Mouse (Mus musculus) erythroblast, embryonic 14.5 days (primary cell): ENCODE results near the gene Tbx10. TPM values are rescaled to one million over a fixed set of nuclear protein-coding genes. Genes with fewer than 3 reads are reported as not detected.
"Not testable (repeated sequence)": the region's sequence is repeated elsewhere in the genome, so short reads cannot be mapped to it uniquely, and the experiment has no call there.

Experiments used
- H3K27me3 ChIP-seq: 2 replicates; pipeline ENCODE4 v1.6.1; 2012; ENCODE audit warnings: inconsistent platforms; ENCODE audit not compliant: control insufficient read depth
- H3K36me3 ChIP-seq: 2 replicates; pipeline ENCODE4 v1.6.1; 2012; ENCODE audit warnings: mild to moderate bottlenecking, inconsistent platforms; ENCODE audit not compliant: control insufficient read depth
- H3K4me1 ChIP-seq: 2 replicates; pipeline ENCODE4 v1.6.1; 2012; ENCODE audit warnings: inconsistent platforms; ENCODE audit not compliant: control insufficient read depth
- H3K4me3 ChIP-seq: replicated peaks from 2 replicates; pipeline ENCODE3; 2012; ENCODE audit warnings: moderate library complexity, mild to moderate bottlenecking, inconsistent platforms
- H3K9me3 ChIP-seq: 2 replicates; pipeline ENCODE4 v1.6.1; 2012; ENCODE audit warnings: low read length, inconsistent platforms, mixed read lengths; ENCODE audit not compliant: control insufficient read depth
- GATA1 ChIP-seq: IDR thresholded peaks from 2 replicates; pipeline ENCODE4 v1.6.1; 2012; ENCODE audit warnings: low read length, inconsistent platforms, mixed read lengths
- TAL1 ChIP-seq: IDR thresholded peaks from 3 replicates; pipeline ENCODE4 v1.6.1; 2012; ENCODE audit warnings: low read length, inconsistent platforms, mixed read lengths
- polyA plus RNA-seq: library from polyadenylated mRNA; stranded (reverse); fragments of >175 nt; gene quantifications from 2 replicates; pipeline ENCODE4 v1.2.3, GENCODE M21; 2012

The Tbx10 gene
- polyA plus RNA-seq, 1 experiment: not detected

DNA sequence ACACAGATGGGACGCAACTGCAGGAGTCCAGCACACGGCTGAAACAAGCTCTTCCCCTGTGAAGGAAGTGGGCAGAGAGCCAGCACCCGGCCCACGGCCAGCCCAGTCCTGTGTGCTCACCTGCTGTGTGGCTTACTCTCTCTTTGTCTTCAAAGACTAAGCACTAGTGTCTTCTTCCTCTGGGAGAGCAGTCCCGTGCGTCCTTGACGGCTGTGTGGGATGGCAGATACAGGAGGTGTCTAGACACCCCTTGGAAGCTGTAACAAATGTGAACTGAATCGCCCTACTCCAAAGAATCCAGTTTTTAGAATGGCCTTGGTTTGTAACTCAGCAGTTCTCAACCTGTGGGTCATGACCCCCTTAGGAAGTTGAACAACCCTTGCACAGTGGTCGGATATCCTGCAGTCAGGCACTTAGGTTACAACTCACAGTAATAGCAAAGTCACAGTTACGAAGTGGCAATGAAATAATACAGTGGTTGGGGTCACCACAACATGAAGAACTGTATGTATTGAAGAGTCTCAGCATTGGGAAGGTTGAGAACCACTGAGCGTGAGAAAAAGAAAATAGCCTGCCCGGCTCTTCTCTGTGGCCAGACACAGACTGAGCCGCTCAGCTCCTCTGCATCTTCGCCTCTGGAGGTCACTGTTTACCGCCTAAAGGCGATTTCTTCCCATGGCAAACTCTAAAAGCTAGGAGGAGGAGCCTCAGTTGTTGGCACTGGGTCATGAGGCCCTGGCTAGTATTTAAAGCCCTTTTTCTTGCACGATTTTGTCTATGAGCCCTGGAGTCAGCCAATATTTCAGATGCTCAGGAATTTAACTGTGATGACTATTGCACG lies 26.4 kb downstream of the Tbx10 start:
- peaks cover 46% of the 10 kb centered on the region for H3K4me1 ChIP-seq
- H3K27me3 ChIP-seq: no peaks in the 10 kb centered on the region
- no peak overlapping the region for H3K4me3 ChIP-seq
- no peaks in the 10 kb centered on the region for H3K36me3 ChIP-seq
- no peak for TF ChIP-seq GATA1
- TF ChIP-seq TAL1: no peak
- H3K9me3 ChIP-seq: no peaks in the 10 kb centered on the region

GRCm38 (mm10) chr19:4023185-4023584 lies 30.6 kb downstream of the Tbx10 start:
- peaks cover 17% of the 10 kb centered on the region for H3K4me1 ChIP-seq
- TF ChIP-seq GATA1 (no peak), TAL1 (no peak)
- no peak overlapping the region for H3K4me3 ChIP-seq
- H3K9me3 ChIP-seq: peaks cover 13% of the 10 kb centered on the region
- H3K36me3 ChIP-seq: no peaks in the 10 kb centered on the region
- peaks cover 3% of the 10 kb centered on the region; the same call in 1 of the 2 replicates for H3K27me3 ChIP-seq

DNA sequence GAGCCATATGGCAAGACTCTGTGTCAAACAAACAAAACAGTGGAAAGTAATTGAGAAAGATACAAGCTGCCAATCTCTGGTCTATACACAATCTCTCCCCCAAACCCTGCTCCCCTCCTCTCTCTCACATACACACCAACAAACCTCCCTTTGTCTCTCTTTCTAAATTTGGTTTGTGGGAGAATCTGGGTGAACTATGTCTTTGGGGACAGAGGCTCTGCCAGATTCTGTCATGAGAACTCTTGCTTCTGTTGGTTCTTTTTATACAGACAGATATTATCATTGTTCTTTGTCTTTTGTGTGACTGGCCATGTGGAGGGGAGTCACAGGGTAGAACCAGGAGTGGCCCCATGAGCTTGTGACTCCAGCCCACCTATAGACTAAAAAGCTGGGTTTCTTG lies 35.0 kb downstream of the Tbx10 start:
- H3K4me1 ChIP-seq: peaks cover 8% of the 10 kb centered on the region
- H3K9me3 ChIP-seq: peaks cover 15% of the 10 kb centered on the region
- peaks cover 3% of the 10 kb centered on the region; the same call in 1 of the 2 replicates for H3K27me3 ChIP-seq
- no peak overlapping the region for H3K4me3 ChIP-seq
- TF ChIP-seq TAL1: no peak
- TF ChIP-seq GATA1: no peak
- H3K36me3 ChIP-seq: no peaks in the 10 kb centered on the region

- peaks cover 26% of the 10 kb centered on the region for H3K4me1 ChIP-seq
- peaks cover 5% of the 10 kb centered on the region; the same call in 1 of the 2 replicates for H3K9me3 ChIP-seq
- H3K27me3 ChIP-seq: no peaks in the 10 kb centered on the region; the same call in 1 of the 2 replicates
- no peak for TF ChIP-seq TAL1
- TF ChIP-seq GATA1: no peak
- no peak overlapping the region for H3K4me3 ChIP-seq
- H3K36me3 ChIP-seq: peaks cover 9% of the 10 kb centered on the region
Observed at GRCm38 (mm10) chr19:4032668-4033067, 40.1 kb downstream of the Tbx10 start.

DNA sequence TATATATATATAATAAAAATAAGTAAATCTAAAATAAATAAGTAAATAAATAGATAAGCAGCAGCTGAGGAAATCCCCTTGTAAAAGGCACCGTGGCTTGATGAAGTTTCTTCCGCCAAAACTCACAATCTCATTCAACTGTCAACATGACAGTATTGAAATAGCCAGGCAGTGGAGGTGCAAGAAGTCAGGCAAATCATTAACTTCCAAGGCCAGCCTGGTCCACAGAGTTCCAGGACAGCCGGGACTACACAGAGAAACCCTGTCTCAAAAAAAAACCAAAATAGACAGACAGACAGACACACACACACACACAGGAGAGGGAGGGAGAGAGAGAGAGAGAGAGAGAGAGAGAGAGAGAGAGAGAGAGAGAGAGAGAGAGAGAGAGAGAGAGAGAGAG lies 40.7 kb downstream of the Tbx10 start:
- TF ChIP-seq TAL1 (no peak), GATA1 (no peak)
- H3K36me3 ChIP-seq: peaks cover 9% of the 10 kb centered on the region
- no peak overlapping the region for H3K4me3 ChIP-seq
- H3K9me3 ChIP-seq: peaks cover under 1% of the 10 kb centered on the region; the same call in 1 of the 2 replicates
- peaks cover 33% of the 10 kb centered on the region for H3K4me1 ChIP-seq
- no peaks in the 10 kb centered on the region for H3K27me3 ChIP-seq

GRCm38 (mm10) chr19:4033742-4034141 lies 41.2 kb downstream of the Tbx10 start:
- H3K36me3 ChIP-seq: peaks cover 9% of the 10 kb centered on the region
- no peaks in the 10 kb centered on the region for H3K9me3 ChIP-seq
- no peak for TF ChIP-seq GATA1
- no peak for TF ChIP-seq TAL1
- H3K4me1 ChIP-seq: peaks cover 35% of the 10 kb centered on the region
- H3K27me3 ChIP-seq: no peaks in the 10 kb centered on the region
- no peak overlapping the region for H3K4me3 ChIP-seq

GRCm38 (mm10) chr19:4036327-4037045 lies 43.9 kb downstream of the Tbx10 start:
- H3K27me3 ChIP-seq: no peaks in the 10 kb centered on the region
- peaks cover 30% of the 10 kb centered on the region for H3K4me1 ChIP-seq
- no peaks in the 10 kb centered on the region for H3K9me3 ChIP-seq
- H3K36me3 ChIP-seq: peaks cover 9% of the 10 kb centered on the region
- peak overlapping the region; percentile 32 for H3K4me3 ChIP-seq
- TF ChIP-seq TAL1 (no peak), GATA1 (no peak)

DNA sequence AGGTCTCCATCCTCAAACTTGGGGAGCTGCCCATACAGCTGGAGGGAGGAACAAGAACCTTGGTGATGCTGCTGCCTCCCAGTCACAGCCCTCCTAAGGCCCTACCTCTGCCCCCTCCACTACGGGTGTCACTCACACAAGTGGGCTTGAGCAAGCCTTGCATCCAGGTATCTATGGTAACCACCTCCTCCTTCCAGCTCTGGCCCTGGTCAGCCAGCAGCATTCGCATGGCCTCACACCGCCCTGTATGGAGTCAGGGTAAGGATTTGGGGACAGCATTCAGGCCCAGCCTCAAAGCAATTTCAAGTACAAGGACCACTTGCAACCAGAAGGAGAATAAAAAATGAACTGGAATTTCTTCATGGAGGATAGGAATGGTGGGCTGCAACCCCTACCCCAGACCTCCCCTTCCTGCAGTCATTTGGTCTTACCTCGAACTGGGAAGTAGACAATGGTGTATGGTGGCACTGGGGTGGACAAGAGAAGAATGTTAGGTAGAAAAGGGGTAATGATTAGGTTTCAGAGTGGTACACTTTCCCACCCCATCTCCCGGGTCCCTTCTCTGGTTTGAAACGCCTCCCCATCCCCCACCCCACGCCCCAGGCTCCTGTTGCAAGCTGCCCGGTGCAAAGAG lies 44.7 kb downstream of the Tbx10 start:
- H3K4me3 ChIP-seq: peak overlapping the region; percentile 69

DNA sequence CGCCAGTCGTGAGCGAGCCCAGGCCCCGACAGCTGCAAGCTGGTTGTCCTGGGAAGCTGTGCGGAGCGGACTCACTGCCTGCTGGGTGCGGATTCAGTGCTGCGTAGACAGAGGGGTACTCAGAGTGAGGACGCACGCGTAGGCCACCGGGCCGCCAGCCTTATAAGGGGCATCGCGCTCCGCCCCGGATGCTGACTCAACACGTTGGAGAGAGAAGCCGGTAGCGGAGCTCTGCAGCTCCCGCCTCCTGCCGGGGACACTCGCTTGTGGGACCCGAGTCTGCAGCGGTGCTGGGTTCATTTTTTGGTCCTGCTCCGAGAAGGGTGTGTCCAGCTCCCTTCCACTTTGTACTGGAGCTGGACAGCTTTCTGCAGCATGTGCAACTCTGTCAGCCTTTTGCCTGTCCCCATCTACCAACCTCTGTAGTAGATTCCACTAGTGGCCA lies 45.3 kb downstream of the Tbx10 start, which contains the start of gene Gstp1:
Gene Gstp1 (minus strand): TSS at position 198 of the 445 bp plus-strand sequence.
- Histone ChIP-seq H3K27me3 (no peaks in the 10 kb centered on the region), H3K36me3 (peaks cover 9% of the 10 kb centered on the region), H3K9me3 (no peaks in the 10 kb centered on the region), H3K4me1 (peaks cover 33% of the 10 kb centered on the region), H3K4me3 (peak within 1 kb of the TSS; percentile 69)
- no peak for TF ChIP-seq GATA1
- no peak for TF ChIP-seq TAL1

More for the DNA sequence above, 44.7 kb downstream of the Tbx10 start:
- H3K9me3 ChIP-seq, H3K36me3 ChIP-seq, H3K27me3 ChIP-seq: not testable (repeated sequence)
- peaks cover 34% of the 10 kb centered on the region for H3K4me1 ChIP-seq

DNA sequence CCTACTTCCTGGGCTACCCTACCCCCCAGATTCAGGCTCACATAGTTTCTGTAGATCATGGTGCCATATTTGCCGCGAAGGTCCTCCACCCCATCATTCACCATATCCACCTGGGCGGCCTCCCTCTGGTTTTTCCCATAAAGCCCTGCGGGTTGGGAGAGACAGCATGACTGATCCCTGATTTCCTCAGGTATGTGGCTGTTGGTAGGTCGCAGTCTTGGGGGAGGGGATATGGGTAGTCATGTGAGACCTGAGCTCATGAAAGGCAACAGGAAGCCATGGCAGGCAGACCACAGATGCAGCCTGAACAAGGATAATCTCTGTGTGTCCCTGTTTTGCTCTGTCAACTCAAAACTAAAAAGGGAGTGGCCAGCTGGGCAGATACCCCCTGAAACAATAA lies 48.4 kb downstream of the Tbx10 start:
- H3K4me3 ChIP-seq, H3K27me3 ChIP-seq: not testable (repeated sequence)
- H3K4me1 ChIP-seq: peaks cover 52% of the 10 kb centered on the region

GRCm38 (mm10) chr19:4041500-4041899 lies 48.9 kb downstream of the Tbx10 start:
- H3K36me3 ChIP-seq, H3K27me3 ChIP-seq, H3K4me3 ChIP-seq, H3K9me3 ChIP-seq: not testable (repeated sequence)
- H3K4me1 ChIP-seq: peaks cover 52% of the 10 kb centered on the region

More for the DNA sequence above, 48.4 kb downstream of the Tbx10 start:
- not testable (repeated sequence) for H3K9me3 ChIP-seq, H3K36me3 ChIP-seq
